Mouse (Mus musculus): ENCODE measurements around the gene Nup35. TPM values are rescaled to one million over a fixed set of nuclear protein-coding genes. Genes with fewer than 3 reads are reported as not detected.
A peak's percentile ranks its signal among the peaks of the same experiment; 100 is the strongest.

Gene Nup35
- polyA plus RNA-seq, 1 experiment from 2014 or later, result 55.3 TPM

- Histone ChIP-seq H3K27me3 (replicated peaks; ENCODE audit: control insufficient read depth, insufficient read depth, low read length) (no peaks in the 10 kb centered on the region), H3K9ac (replicated peaks; ENCODE audit: low read depth, low read length) (no peak overlapping the region), H3K27ac (ENCODE audit: low read length) (no peak overlapping the region), H3K36me3 (ENCODE audit: control insufficient read depth, insufficient read depth) (peaks cover 5% of the 10 kb centered on the region), H3K4me1 (replicated peaks; ENCODE audit: control insufficient read depth, insufficient read depth, low read length) (peaks cover 7% of the 10 kb centered on the region), H3K4me3 (replicated peaks; ENCODE audit: low read length) (no peak overlapping the region), H3K4me2 (ENCODE audit: low read length) (no peak overlapping the region), H3K9me3 (ENCODE audit: control insufficient read depth, low read length) (peaks cover 4% of the 10 kb centered on the region; the same call in 1 of the 2 replicates)
- WGBS, result 67% methylated on average over 3 of the region's 3 CpGs
- no peak for ATAC-seq
Measured at GRCm38 (mm10) chr2:80621921-80622320, 4.9 kb downstream of the Nup35 start.

GRCm38 (mm10) chr2:80624523-80624922 lies 7.5 kb downstream of the Nup35 start:
- WGBS, result 86% methylated on average over 4 of the region's 4 CpGs
- Histone ChIP-seq H3K27me3 (replicated peaks; ENCODE audit: control insufficient read depth, insufficient read depth, low read length) (no peaks in the 10 kb centered on the region), H3K36me3 (ENCODE audit: control insufficient read depth, insufficient read depth) (peaks cover 6% of the 10 kb centered on the region), H3K9me3 (ENCODE audit: control insufficient read depth, low read length) (peaks cover 4% of the 10 kb centered on the region; the same call in 1 of the 2 replicates), H3K4me3 (replicated peaks; ENCODE audit: low read length) (no peak overlapping the region), H3K4me1 (replicated peaks; ENCODE audit: control insufficient read depth, insufficient read depth, low read length) (no peaks in the 10 kb centered on the region), H3K9ac (replicated peaks; ENCODE audit: low read depth, low read length) (no peak overlapping the region), H3K4me2 (ENCODE audit: low read length) (no peak overlapping the region), H3K27ac (ENCODE audit: low read length) (no peak overlapping the region)
- no peak for ATAC-seq

DNA sequence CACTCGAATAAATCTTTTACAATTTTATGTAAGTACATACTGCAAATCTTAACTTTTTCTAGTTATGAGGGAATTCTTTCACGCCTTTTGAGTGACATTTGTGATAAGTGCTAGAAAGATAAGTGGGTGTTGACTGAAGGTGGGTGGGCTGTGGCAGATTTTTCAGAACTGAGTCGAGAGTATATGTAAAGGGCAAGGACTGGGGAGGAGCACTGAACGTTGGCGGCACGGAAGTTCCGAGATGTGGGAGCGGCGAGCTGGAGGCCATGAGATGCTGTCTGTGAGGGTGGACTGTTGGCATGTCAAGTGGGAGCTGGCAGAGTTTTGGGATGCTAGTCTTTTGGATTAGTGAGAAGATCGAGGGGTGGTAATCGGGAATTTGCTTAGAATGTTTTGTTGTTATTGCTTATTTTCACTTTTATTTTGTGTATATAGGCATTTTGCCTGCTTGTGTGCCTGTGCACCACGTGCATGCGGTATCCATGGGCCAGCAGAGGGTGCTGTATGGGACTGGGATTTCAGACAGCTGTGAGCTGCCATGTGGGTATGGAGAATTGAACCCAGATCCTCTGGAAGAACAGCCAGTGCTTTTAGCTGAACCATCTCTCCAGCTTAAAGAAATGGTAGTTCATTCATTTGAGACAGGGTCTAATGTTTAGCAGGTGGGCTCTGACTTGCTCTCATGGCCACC lies 15.4 kb downstream of the Nup35 start:
- Histone ChIP-seq H3K4me3 (replicated peaks; ENCODE audit: low read length) (no peak overlapping the region), H3K9ac (replicated peaks; ENCODE audit: low read depth, low read length) (no peak overlapping the region), H3K4me1 (replicated peaks; ENCODE audit: control insufficient read depth, insufficient read depth, low read length) (no peaks in the 10 kb centered on the region), H3K36me3 (ENCODE audit: control insufficient read depth, insufficient read depth) (no peaks in the 10 kb centered on the region), H3K9me3 (ENCODE audit: control insufficient read depth, low read length) (no peaks in the 10 kb centered on the region), H3K4me2 (ENCODE audit: low read length) (no peak overlapping the region), H3K27me3 (replicated peaks; ENCODE audit: control insufficient read depth, insufficient read depth, low read length) (no peaks in the 10 kb centered on the region), H3K27ac (ENCODE audit: low read length) (no peak overlapping the region)
- ATAC-seq, result no peak
- 91% methylated on average over 13 of the region's 13 CpGs for WGBS

DNA sequence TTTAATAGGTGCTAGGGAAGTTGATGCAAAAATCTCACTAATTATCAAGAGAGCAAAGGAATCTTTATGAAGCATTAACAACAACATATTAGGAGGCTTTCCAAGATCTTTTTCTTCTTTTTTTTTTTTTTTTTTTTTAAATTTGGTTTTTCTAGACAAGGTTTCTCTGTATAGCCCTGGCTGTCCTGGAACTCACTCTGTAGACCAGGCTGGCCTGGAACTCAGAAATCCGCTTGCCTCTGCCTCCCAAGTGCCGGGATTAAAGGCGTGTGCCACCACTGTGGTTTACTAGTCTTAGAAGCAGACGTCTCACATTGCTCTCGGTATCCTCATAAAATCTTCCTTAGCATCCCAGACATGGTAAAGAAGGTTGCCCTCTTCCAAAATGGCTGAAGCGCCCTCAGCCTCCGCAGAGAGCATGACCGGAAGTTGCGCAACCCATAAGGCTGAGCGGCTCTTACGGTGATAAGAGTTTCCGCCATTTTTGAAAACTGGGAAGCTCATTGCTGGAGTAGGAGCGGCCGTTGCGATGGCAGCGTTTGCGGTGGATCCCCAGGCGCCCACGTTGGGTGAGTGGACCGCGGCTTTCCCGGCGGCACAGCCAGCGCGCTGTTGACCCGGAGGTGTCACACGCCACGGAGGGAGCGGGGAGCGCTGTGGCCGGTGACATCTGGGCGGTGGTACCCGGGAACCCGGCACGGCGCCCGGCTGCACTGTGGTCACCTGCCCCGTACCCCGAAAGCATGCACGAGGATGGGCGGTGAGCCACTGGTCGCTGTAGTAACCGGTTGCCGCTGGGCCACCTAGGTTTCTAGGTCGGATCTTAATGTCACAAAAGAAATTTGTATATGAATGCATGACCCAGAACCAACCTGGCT lies 21.6 kb downstream of the Nup35 start:
- WGBS, result 0% methylated on average over 45 of the region's 45 CpGs
- Histone ChIP-seq H3K4me1 (replicated peaks; ENCODE audit: control insufficient read depth, insufficient read depth, low read length) (peaks cover 5% of the 10 kb centered on the region), H3K9me3 (ENCODE audit: control insufficient read depth, low read length) (no peaks in the 10 kb centered on the region), H3K4me3 (replicated peaks; ENCODE audit: low read length) (peak overlapping the region; percentile 78), H3K4me2 (ENCODE audit: low read length) (peak overlapping the region; percentile 72), H3K27ac (ENCODE audit: low read length) (peak overlapping the region; percentile 66), H3K27me3 (replicated peaks; ENCODE audit: control insufficient read depth, insufficient read depth, low read length) (no peaks in the 10 kb centered on the region), H3K36me3 (ENCODE audit: control insufficient read depth, insufficient read depth) (peaks cover 6% of the 10 kb centered on the region), H3K9ac (replicated peaks; ENCODE audit: low read depth, low read length) (peak overlapping the region; percentile 73)
- ATAC-seq, result peak; percentile 99

- Histone ChIP-seq H3K4me2 (ENCODE audit: low read length) (peak overlapping the region; percentile 72), H3K9ac (replicated peaks; ENCODE audit: low read depth, low read length) (peak overlapping the region; percentile 73), H3K9me3 (ENCODE audit: control insufficient read depth, low read length) (no peaks in the 10 kb centered on the region), H3K36me3 (ENCODE audit: control insufficient read depth, insufficient read depth) (peaks cover 8% of the 10 kb centered on the region), H3K27ac (ENCODE audit: low read length) (no peak overlapping the region), H3K27me3 (replicated peaks; ENCODE audit: control insufficient read depth, insufficient read depth, low read length) (no peaks in the 10 kb centered on the region), H3K4me3 (replicated peaks; ENCODE audit: low read length) (peak overlapping the region; percentile 78), H3K4me1 (replicated peaks; ENCODE audit: control insufficient read depth, insufficient read depth, low read length) (peaks cover 5% of the 10 kb centered on the region)
- no peak for ATAC-seq
- 12% methylated on average over 8 of the region's 8 CpGs for WGBS
Measured at GRCm38 (mm10) chr2:80639398-80639797, 22.4 kb downstream of the Nup35 start.

DNA sequence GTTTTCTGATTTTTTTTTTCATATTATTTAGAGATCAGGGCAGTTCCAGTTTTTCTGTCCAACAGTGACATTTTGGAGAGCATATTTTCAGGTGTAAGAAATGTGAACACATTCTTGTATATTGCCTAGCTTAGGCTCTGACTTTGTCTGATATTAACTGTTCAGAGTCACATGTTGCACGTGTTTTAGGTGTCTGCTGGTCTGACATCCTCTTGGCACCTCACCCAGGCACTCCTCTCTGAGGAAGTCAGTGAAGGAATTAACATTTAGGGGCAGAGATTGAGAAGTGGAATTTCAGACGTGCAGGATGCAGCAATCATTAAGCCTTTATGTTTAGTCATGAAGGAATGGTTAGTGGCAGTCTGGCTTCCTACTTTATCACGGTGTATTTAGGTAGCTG lies 22.8 kb downstream of the Nup35 start:
- peak overlapping the region; percentile 23; the same call in 1 of the 2 replicates for H3K4me2 ChIP-seq (ENCODE audit: low read length)
- 58% methylated on average over 3 of the region's 3 CpGs for WGBS
- peaks cover 8% of the 10 kb centered on the region for H3K36me3 ChIP-seq (ENCODE audit: control insufficient read depth, insufficient read depth)
- ATAC-seq, result no peak
- H3K27ac ChIP-seq (ENCODE audit: low read length), result no peak overlapping the region
- no peaks in the 10 kb centered on the region for H3K27me3 ChIP-seq (replicated peaks; ENCODE audit: control insufficient read depth, insufficient read depth, low read length)
- peaks cover 5% of the 10 kb centered on the region for H3K4me1 ChIP-seq (replicated peaks; ENCODE audit: control insufficient read depth, insufficient read depth, low read length)
- H3K9ac ChIP-seq (replicated peaks; ENCODE audit: low read depth, low read length), result no peak overlapping the region
- H3K9me3 ChIP-seq (ENCODE audit: control insufficient read depth, low read length), result no peaks in the 10 kb centered on the region
- H3K4me3 ChIP-seq (replicated peaks; ENCODE audit: low read length), result no peak overlapping the region

DNA sequence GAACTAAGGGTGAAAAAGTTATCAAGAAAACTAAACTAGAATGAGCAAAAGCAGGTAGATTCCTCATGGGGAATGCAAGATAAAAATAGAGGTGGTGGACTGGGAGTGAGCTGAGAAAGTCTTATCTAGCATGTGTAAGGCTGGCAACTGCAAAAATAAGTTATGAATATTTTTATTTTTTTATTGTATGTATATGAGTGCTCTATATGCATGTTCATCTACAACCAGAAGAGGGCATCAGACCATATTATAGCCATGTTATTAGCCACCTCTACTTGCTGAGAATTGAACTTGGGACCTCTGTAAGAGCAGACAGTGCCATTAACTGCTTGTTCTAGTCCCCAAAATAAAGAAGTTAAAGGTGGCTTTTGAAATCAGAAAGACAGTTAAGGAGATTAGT lies 44.4 kb downstream of the Nup35 start:
- Histone ChIP-seq H3K4me2 (ENCODE audit: low read length) (no peak overlapping the region), H3K27ac (ENCODE audit: low read length) (no peak overlapping the region), H3K9ac (replicated peaks; ENCODE audit: low read depth, low read length) (no peak overlapping the region), H3K4me1 (replicated peaks; ENCODE audit: control insufficient read depth, insufficient read depth, low read length) (no peaks in the 10 kb centered on the region), H3K9me3 (ENCODE audit: control insufficient read depth, low read length) (no peaks in the 10 kb centered on the region), H3K27me3 (replicated peaks; ENCODE audit: control insufficient read depth, insufficient read depth, low read length) (no peaks in the 10 kb centered on the region), H3K36me3 (ENCODE audit: control insufficient read depth, insufficient read depth) (peaks cover 7% of the 10 kb centered on the region; the same call in 1 of the 2 replicates), H3K4me3 (replicated peaks; ENCODE audit: low read length) (no peak overlapping the region)
- ATAC-seq, result no peak

DNA sequence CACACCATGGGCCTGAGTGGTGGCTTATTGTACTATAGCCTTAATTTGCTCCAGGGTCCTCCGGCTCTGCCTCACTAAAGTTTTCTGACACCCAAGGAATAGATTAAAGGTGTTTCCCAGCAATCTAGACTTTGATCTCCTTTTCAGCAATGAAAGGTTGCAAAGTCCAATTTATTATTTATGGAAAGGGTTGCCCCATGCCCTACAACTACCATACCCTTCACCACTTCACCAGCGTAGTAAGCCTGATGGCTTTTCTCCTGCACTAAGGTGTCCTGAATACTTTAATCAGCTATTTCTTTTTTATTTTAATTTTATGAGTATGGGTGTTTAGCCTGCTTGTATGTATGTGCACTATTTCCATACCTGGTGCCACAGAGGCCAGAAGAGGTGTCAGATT lies 45.6 kb downstream of the Nup35 start:
- Histone ChIP-seq H3K36me3 (ENCODE audit: control insufficient read depth, insufficient read depth) (peaks cover 8% of the 10 kb centered on the region), H3K4me3 (replicated peaks; ENCODE audit: low read length) (no peak overlapping the region), H3K4me2 (ENCODE audit: low read length) (no peak overlapping the region), H3K27me3 (replicated peaks; ENCODE audit: control insufficient read depth, insufficient read depth, low read length) (no peaks in the 10 kb centered on the region), H3K9ac (replicated peaks; ENCODE audit: low read depth, low read length) (no peak overlapping the region), H3K27ac (ENCODE audit: low read length) (no peak overlapping the region), H3K9me3 (ENCODE audit: control insufficient read depth, low read length) (no peaks in the 10 kb centered on the region), H3K4me1 (replicated peaks; ENCODE audit: control insufficient read depth, insufficient read depth, low read length) (no peaks in the 10 kb centered on the region)
- 96% methylated on average over 2 of the region's 2 CpGs for WGBS
- no peak for ATAC-seq

- Histone ChIP-seq H3K9ac (replicated peaks; ENCODE audit: low read depth, low read length) (no peak overlapping the region), H3K36me3 (ENCODE audit: control insufficient read depth, insufficient read depth) (peaks cover 5% of the 10 kb centered on the region; the same call in 1 of the 2 replicates), H3K9me3 (ENCODE audit: control insufficient read depth, low read length) (no peaks in the 10 kb centered on the region), H3K4me2 (ENCODE audit: low read length) (no peak overlapping the region), H3K27me3 (replicated peaks; ENCODE audit: control insufficient read depth, insufficient read depth, low read length) (no peaks in the 10 kb centered on the region), H3K27ac (ENCODE audit: low read length) (no peak overlapping the region), H3K4me1 (replicated peaks; ENCODE audit: control insufficient read depth, insufficient read depth, low read length) (no peaks in the 10 kb centered on the region), H3K4me3 (replicated peaks; ENCODE audit: low read length) (no peak overlapping the region)
- peak; percentile 78 for ATAC-seq
- 48% methylated on average over 5 of the region's 5 CpGs for WGBS
Measured at GRCm38 (mm10) chr2:80667396-80667964, 50.4 kb downstream of the Nup35 start.

Measured in forebrain, embryonic 16.5 days (tissue).